Mouse (Mus musculus): ENCODE measurements around the gene Mmachc. TPM values are rescaled to one million over a fixed set of nuclear protein-coding genes. Genes with fewer than 3 reads are reported as not detected.

Gene Mmachc
- 5.5 TPM for polyA plus RNA-seq (2014; fragmentation: Illumina TruSeq; extraction: RNeasy Lipid Tissue Mini Kit (QIAGEN cat#74804); ENCODE audit: insufficient read depth, low read depth, low replicate concordance)

DNA sequence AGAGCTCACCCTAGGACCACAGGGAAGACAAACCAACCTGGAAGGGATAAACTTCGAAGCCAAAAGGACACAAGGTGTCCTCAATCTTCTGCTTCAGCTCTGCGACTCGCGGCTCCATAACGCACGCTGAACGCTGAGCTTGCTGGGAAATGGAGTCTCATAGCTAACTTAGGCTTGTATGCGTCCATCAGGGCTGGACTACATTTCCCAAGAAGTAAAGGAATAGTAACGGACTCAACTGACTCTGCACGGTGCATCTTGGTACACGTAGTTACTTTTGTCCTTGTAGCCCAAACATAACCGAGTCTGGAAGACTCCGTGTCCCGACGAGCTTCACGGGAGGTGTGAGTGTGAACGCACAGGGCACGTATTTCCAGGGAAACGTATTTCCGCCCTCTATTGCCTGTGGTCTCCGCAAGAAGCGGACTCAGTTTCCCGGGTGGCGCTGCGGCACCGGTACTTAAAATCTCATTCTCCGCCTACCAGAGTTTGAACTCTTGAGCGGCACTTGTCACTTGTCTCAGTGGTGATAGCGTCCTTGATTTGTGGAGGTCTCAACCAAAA lies at the start of gene Mmachc, which contains the start of gene Ccdc163:
Gene Mmachc (minus strand): TSS at position 206 of the 564 bp plus-strand sequence.
Gene Ccdc163 (plus strand): TSS at position 309 of the 564 bp plus-strand sequence.

DNA sequence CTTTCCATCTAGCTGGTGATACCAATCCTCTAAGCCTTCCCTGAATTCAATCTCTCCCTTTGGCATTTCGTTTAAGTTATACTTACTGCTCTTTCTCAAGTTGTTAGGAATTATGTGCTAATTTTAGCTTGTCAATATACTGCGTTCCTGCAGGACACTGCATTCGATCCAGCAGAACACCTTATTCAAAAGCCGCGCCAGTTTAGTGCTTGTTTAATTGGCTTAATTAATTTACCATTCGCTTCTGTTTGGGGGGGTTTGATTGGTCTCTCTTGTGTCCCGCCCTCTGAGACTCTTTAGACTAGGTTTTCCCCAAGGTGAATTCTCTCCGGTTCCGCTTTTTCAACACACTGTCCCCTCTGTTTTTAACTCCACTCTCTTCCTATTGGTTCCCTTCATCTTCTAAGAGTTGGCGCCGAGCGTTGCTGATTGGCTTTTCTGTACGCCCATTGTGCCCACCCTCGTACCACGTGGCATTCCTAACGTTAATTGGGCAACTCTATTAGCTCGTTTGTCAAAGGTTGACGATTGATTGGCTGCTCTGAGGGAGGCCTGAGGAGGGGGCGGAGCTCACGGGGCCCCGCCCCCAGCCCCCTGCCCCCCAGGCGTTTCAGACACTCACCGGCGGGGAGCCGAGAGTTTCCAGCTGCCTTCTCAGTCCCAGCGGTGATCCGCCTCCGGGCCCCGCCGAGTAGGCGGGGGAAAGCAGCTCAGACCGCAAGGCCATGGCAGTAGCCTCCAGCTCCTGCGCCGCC lies 12.3 kb upstream of the Mmachc start, which contains the start of gene Tesk2:
Gene Tesk2 (plus strand): TSS at position 606 of the 755 bp plus-strand sequence.

DNA sequence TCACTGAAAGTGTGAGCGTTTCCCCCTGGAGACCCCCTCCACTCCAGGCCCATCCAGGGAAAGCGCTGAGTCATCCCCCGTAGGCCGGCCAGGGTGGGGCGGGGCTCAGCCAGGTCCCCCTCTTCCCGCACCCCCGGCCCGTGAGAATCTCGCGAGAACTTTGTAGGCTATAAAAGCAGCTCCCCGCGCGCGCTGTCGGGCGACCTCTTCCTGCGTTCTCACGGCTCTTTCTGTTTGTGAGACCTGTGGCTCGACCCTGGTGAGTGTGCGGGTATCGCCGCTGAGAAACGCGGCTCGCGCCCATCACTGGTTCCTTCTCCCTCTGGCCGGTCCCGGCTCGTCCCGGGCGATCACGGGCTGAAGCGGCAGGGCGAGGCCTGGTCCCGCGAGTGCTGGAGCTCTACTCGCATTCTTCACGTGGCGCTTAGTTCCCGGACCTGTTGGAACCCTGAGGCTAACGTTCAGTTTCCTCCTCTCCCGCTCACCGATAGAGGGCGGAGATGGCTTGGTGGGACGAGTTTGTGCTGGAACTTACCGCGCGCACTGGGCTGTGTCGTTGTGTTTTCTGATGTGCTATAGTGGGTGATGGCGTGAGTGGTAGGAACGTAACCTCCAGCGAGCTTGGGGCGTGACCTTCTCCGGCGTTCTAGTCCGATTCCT lies 22.7 kb downstream of the Mmachc start, which contains the start of gene Prdx1:
Gene Prdx1 (plus strand): TSS at position 143 of the 660 bp plus-strand sequence.

Other genes starting within 250 kb of the Mmachc start
- 7.9 TPM for gene Mast2, start 244.2 kb downstream of the Mmachc start, polyA plus RNA-seq (2014; fragmentation: Illumina TruSeq; extraction: RNeasy Lipid Tissue Mini Kit (QIAGEN cat#74804); ENCODE audit: insufficient read depth, low read depth, low replicate concordance)
- gene Ipp, start 200.9 kb downstream of the Mmachc start, polyA plus RNA-seq (2014; fragmentation: Illumina TruSeq; extraction: RNeasy Lipid Tissue Mini Kit (QIAGEN cat#74804); ENCODE audit: insufficient read depth, low read depth, low replicate concordance): 3.3 TPM
- 7.6 TPM for gene Tmem69, start 152.5 kb downstream of the Mmachc start, polyA plus RNA-seq (2014; fragmentation: Illumina TruSeq; extraction: RNeasy Lipid Tissue Mini Kit (QIAGEN cat#74804); ENCODE audit: insufficient read depth, low read depth, low replicate concordance)
- 33.6 TPM for gene Gpbp1l1, start 150.7 kb downstream of the Mmachc start, polyA plus RNA-seq (2014; fragmentation: Illumina TruSeq; extraction: RNeasy Lipid Tissue Mini Kit (QIAGEN cat#74804); ENCODE audit: insufficient read depth, low read depth, low replicate concordance)
- gene Ccdc17, start 111.8 kb downstream of the Mmachc start, polyA plus RNA-seq (2014; fragmentation: Illumina TruSeq; extraction: RNeasy Lipid Tissue Mini Kit (QIAGEN cat#74804); ENCODE audit: insufficient read depth, low read depth, low replicate concordance): 23.4 TPM
- gene Nasp, start 80.5 kb downstream of the Mmachc start, polyA plus RNA-seq (2014; fragmentation: Illumina TruSeq; extraction: RNeasy Lipid Tissue Mini Kit (QIAGEN cat#74804); ENCODE audit: insufficient read depth, low read depth, low replicate concordance): 16.1 TPM
- gene Akr1a1, start 56.7 kb downstream of the Mmachc start, polyA plus RNA-seq (2014; fragmentation: Illumina TruSeq; extraction: RNeasy Lipid Tissue Mini Kit (QIAGEN cat#74804); ENCODE audit: insufficient read depth, low read depth, low replicate concordance): 561 TPM
- 628 TPM for gene Prdx1, start 22.9 kb downstream of the Mmachc start, polyA plus RNA-seq (2014; fragmentation: Illumina TruSeq; extraction: RNeasy Lipid Tissue Mini Kit (QIAGEN cat#74804); ENCODE audit: insufficient read depth, low read depth, low replicate concordance)
- gene Ccdc163, start 103 bp upstream of the Mmachc start, polyA plus RNA-seq (2014; fragmentation: Illumina TruSeq; extraction: RNeasy Lipid Tissue Mini Kit (QIAGEN cat#74804); ENCODE audit: insufficient read depth, low read depth, low replicate concordance): 15.2 TPM
- 1.9 TPM for gene Tesk2, start 12.5 kb upstream of the Mmachc start, polyA plus RNA-seq (2014; fragmentation: Illumina TruSeq; extraction: RNeasy Lipid Tissue Mini Kit (QIAGEN cat#74804); ENCODE audit: insufficient read depth, low read depth, low replicate concordance)
- gene Toe1, start 99.2 kb upstream of the Mmachc start, polyA plus RNA-seq (2014; fragmentation: Illumina TruSeq; extraction: RNeasy Lipid Tissue Mini Kit (QIAGEN cat#74804); ENCODE audit: insufficient read depth, low read depth, low replicate concordance): 13.1 TPM
- gene Mutyh, start 99.3 kb upstream of the Mmachc start, polyA plus RNA-seq (2014; fragmentation: Illumina TruSeq; extraction: RNeasy Lipid Tissue Mini Kit (QIAGEN cat#74804); ENCODE audit: insufficient read depth, low read depth, low replicate concordance): 2.1 TPM
- 0.30 TPM for gene Hpdl, start 113.3 kb upstream of the Mmachc start, polyA plus RNA-seq (2014; fragmentation: Illumina TruSeq; extraction: RNeasy Lipid Tissue Mini Kit (QIAGEN cat#74804); ENCODE audit: insufficient read depth, low read depth, low replicate concordance)
- gene Zswim5, start 169.0 kb upstream of the Mmachc start, polyA plus RNA-seq (2014; fragmentation: Illumina TruSeq; extraction: RNeasy Lipid Tissue Mini Kit (QIAGEN cat#74804); ENCODE audit: insufficient read depth, low read depth, low replicate concordance): 0.73 TPM

All from lung, adult 10 weeks (tissue).